Mouse (Mus musculus) Patski (cell line): ENCODE results near the gene Otub1. TPM values are rescaled to one million over a fixed set of nuclear protein-coding genes. Genes with fewer than 3 reads are reported as not detected.

ENCODE experiments used
- ATAC-seq: fragments of 100-300 bp; one replicate; pipeline ENCODE4 v1.8.0; 2021
- CTCF ChIA-PET: fragments of 350-600 bp; sonication (Branson Sonifier 250); formaldehyde crosslinking; loops from one replicate; lab custom pipeline; 2022; ENCODE audit warnings: inconsistent platforms; lab: Charles Lee
- POLR2A ChIA-PET: fragments of 350-600 bp; sonication (Branson Sonifier 250); formaldehyde crosslinking; loops from one replicate; lab custom pipeline; 2022; ENCODE audit warnings: antibody characterized with exemption, inconsistent platforms; lab: Charles Lee
- DNase-seq: peaks from one replicate; pipeline ENCODE4 v3.0.0-alpha.2; 2011; ENCODE audit warnings: low read depth, low spot score
- H3K27me3 ChIP-seq: fragments of 371-371 bp; one replicate; pipeline ENCODE4 v1.5.1; 2021
- CTCF ChIP-seq: fragments of 100-300 bp; IDR thresholded peaks from one replicate; pipeline ENCODE4 v1.5.1; 2021
- in situ Hi-C: fragments of 300-500 bp; cut with MboI; formaldehyde crosslinking; loops from 3 replicates; pipeline ENCODE4 v1.11.1; 2018; ENCODE audit warnings: low pct_unique_long_range_greater_than_20kb, mixed read lengths
- polyA plus RNA-seq: library from polyadenylated mRNA; unstranded; gene quantifications from one replicate; pipeline ENCODE4 v1.2.3, GENCODE M21; 2021

Otub1 gene
- polyA plus RNA-seq, 1 experiment from 2014 or later: 166 TPM

GRCm38 (mm10) chr19:7234537-7235221, 28.6 kb upstream of the Otub1 start:
- ChIA-PET POLR2A (interaction anchor here (0.6 to 1.4 kb wide), 5 partner anchors 11 to 182 kb away, joined by 3 read pairs; partner anchors contain the start of gene 2700081O15Rik), CTCF (interaction anchor here (0.6 to 2.5 kb wide), 14 partner anchors 9 to 196 kb away, joined by 3 to 8 read pairs (median 3); partner anchors contain the start of gene Mark2)
- no peaks in the 10 kb centered on the region for H3K27me3 ChIP-seq
- peak; percentile 95 for TF ChIP-seq CTCF
- in situ Hi-C loops: loop anchor here (5.0 to 25.0 kb wide), 2 partner anchors 113 to 378 kb away; partner anchors contain the start of genes Hrasls5 and Lgals12
- ATAC-seq: peak; percentile 83
- DNase-seq: no peak

- POLR2A ChIA-PET: no interaction called here
Measured at GRCm38 (mm10) chr19:7226511-7226914, 20.4 kb upstream of the Otub1 start.

DNA sequence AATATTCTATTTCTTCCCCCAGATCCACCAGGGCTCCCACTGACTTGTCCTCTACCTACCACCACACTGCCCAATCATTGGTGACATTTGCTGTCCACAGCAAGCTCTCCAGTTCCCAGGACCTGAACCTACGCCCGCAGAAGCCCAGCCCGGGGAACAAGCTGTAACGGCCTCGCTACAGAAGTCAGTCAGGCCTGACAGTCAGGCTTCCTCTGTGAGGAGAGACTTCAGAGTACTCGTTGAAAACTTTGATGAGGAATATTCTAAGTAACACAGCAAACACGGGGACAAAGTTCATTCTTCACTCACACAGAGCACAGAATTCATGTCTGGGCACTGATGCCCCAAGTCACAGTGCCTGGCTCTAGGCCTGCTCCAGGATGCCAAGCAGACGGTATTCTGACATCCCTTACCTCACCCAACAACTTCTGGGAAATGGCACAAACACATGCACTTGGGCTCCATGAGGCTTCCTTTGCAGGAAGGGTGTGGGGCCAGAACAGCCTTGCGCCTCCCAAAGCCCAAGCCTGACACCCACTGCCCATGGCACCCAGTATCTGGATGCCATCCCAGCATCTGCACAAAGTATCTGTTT, 19.1 kb upstream of the Otub1 start:
- H3K27me3 ChIP-seq: no peaks in the 10 kb centered on the region
- in situ Hi-C loops: loop anchor here (25.0 kb wide), 1 partner anchor 387 kb away; the partner anchor contains the start of genes Hrasls5 and Lgals12
- ATAC-seq (no peak), DNase-seq (no peak)
- ChIA-PET CTCF (no interaction called here), POLR2A (no interaction called here)
- no peak for TF ChIP-seq CTCF

More at GRCm38 (mm10) chr19:7226511-7226914, 20.4 kb upstream of the Otub1 start:
- CTCF ChIA-PET: interaction anchor here (1.4 kb wide), 1 partner anchor 10 kb away, joined by 4 read pairs; no protein-coding TSS in a partner anchor
- in situ Hi-C loops: loop anchor here (25.0 kb wide), 1 partner anchor 386 kb away; the partner anchor contains the start of genes Hrasls5 and Lgals12
- TF ChIP-seq CTCF: no peak
- no peak for ATAC-seq
- no peaks in the 10 kb centered on the region for H3K27me3 ChIP-seq
- no peak for DNase-seq

GRCm38 (mm10) chr19:7224253-7224652, 18.1 kb upstream of the Otub1 start:
- POLR2A ChIA-PET: interaction anchor here (0.5 to 0.6 kb wide), 2 partner anchors 83 to 96 kb away, joined by 3 to 9 read pairs; no protein-coding TSS in a partner anchor
- no peak for TF ChIP-seq CTCF
- H3K27me3 ChIP-seq: no peaks in the 10 kb centered on the region

GRCm38 (mm10) chr19:7223488-7223887, 17.4 kb upstream of the Otub1 start:
- in situ Hi-C loops: no loop called here
- no peak for TF ChIP-seq CTCF
- ChIA-PET POLR2A (interaction anchor here (0.6 to 1.0 kb wide), 2 partner anchors 11 to 84 kb away, joined by 3 read pairs; no protein-coding TSS in a partner anchor), CTCF (interaction anchor here (0.8 to 1.1 kb wide), 2 partner anchors 9 to 120 kb away, joined by 3 to 5 read pairs; no protein-coding TSS in a partner anchor)
- ATAC-seq: no peak
- no peak for DNase-seq
- no peaks in the 10 kb centered on the region for H3K27me3 ChIP-seq

More at GRCm38 (mm10) chr19:7224253-7224652, 18.1 kb upstream of the Otub1 start:
- ATAC-seq: no peak
- in situ Hi-C loops: no loop called here
- CTCF ChIA-PET: interaction anchor here (0.8 to 1.1 kb wide), 2 partner anchors 8 to 119 kb away, joined by 3 to 5 read pairs; no protein-coding TSS in a partner anchor
- DNase-seq: no peak

DNA sequence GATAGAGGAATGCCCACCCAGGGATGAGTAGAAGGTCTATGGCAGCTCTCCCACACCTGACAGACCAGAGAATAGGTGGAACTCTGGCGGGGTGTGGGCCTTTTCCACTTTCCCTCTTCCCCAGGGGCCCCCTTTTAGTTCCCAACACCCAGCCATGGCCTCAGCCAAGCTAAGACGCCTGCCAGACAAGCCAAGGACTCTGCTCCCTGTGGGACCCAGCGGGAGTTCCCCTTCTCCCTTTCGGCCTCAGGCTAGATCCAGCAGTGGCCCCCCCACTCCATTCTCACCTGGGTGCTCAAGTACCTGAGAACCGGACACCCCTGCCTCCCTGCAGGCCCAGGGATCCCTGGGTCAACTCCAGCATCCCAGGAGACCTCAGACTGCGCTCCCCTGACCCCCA, 16.1 kb upstream of the Otub1 start:
- ATAC-seq (no peak), DNase-seq (no peak)
- in situ Hi-C loops: no loop called here
- TF ChIP-seq CTCF: no peak
- H3K27me3 ChIP-seq: no peaks in the 10 kb centered on the region
- ChIA-PET CTCF (interaction anchor here (1.1 kb wide), 1 partner anchor 123 kb away, joined by 3 read pairs; no protein-coding TSS in a partner anchor), POLR2A (interaction anchor here (0.6 to 1.4 kb wide), 2 partner anchors 11 to 152 kb away, joined by 3 to 4 read pairs; no protein-coding TSS in a partner anchor)

DNA sequence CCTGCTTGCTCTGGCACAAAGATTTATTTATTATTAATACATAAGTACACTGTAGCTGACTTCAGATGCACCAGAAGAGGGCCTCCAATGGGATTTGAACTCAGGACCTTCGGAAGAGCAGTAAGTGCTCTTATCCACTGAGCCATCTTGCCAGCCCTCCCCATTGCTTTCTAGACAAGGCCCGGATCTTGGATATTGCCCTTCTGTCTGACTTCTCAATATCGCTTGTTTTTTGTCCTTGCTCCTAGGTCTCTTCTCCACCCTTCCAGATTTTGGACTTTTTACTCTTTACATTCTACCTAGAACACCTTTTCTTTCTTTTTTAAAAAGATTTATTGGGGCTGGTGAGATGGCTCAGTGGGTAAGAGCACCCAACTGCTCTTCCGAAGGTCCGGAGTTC, 12.6 kb upstream of the Otub1 start:
- no peak for TF ChIP-seq CTCF
- DNase-seq (no peak), ATAC-seq (no peak)
- POLR2A ChIA-PET: no interaction called here
- H3K27me3 ChIP-seq: no peaks in the 10 kb centered on the region
- in situ Hi-C loops: no loop called here
- CTCF ChIA-PET: no interaction called here

- ATAC-seq (peak; percentile 13), DNase-seq (no peak)
- no peaks in the 10 kb centered on the region for H3K27me3 ChIP-seq
- in situ Hi-C loops: no loop called here
- ChIA-PET POLR2A (interaction anchor here (0.7 to 1.0 kb wide), 2 partner anchors 128 to 161 kb away, joined by 3 read pairs; partner anchors contain the start of gene Macrod1), CTCF (interaction anchor here (0.7 kb wide), 1 partner anchor 211 kb away, joined by 3 read pairs; no protein-coding TSS in a partner anchor)
- no peak for TF ChIP-seq CTCF
Measured at GRCm38 (mm10) chr19:7217926-7218267, 11.8 kb upstream of the Otub1 start.

DNA sequence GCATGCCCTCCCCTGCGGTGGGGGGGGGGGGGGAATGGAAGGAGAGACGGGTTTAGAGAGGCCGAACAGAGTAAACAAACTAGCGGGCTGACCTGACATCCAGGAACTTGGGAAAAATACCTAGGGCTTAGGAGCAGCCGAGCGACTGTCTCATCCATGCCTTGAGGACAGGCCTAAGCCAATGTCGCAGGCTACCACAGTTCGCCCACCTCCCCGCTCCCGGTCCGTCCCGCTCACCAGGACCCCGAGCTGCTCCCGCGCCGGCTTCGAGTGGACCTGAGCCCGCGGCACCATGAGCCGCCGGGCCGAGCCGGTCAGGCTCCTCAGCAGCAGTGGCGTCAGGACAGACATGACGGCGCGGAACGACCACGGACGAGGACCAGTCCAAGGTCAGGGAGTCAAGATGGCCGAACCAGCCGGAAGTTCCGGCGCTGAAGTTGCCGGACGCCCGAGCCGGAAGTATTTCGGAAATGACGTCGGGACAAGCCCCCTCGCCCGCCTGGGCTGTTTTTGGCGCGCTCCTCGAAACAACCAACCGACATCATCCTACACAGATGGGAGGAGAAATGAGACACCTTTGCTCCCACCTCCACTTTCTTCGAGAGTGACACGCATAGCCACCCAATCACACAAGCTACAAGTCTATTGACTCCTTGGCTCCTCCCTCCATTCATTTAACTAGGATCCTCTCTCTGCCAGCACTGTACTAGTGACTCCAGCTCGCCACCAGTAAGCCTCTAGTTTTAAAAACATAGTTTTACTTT, 11.2 kb upstream of the Otub1 start, which contains the start of gene Cox8a:
Gene Cox8a (minus strand): TSS at position 455 of the 764 bp plus-strand sequence.
- H3K27me3 ChIP-seq: no peaks in the 10 kb centered on the region
- peak; percentile 93 for DNase-seq
- in situ Hi-C loops: no loop called here
- peak; percentile 97 for ATAC-seq
- ChIA-PET CTCF (interaction anchor here (0.7 to 1.7 kb wide), 2 partner anchors 9 to 212 kb away, joined by 3 to 4 read pairs; no protein-coding TSS in a partner anchor), POLR2A (interaction anchor here (0.7 to 3.9 kb wide), 3 partner anchors 12 to 161 kb away, joined by 3 to 22 read pairs (median 3); partner anchors contain the start of genes Macrod1 and Otub1)
- no peak for TF ChIP-seq CTCF
